Mouse (Mus musculus) left cerebral cortex, postnatal 36 days (tissue): ENCODE measurements around the gene Fbxo3. TPM values are rescaled to one million over a fixed set of nuclear protein-coding genes. Genes with fewer than 3 reads are reported as not detected.
"Not testable (repeated sequence)": the region's sequence is repeated elsewhere in the genome, so short reads cannot be mapped to it uniquely, and the experiment has no call there.

Experiments
- DNase-seq, 2 experiments: peaks; one replicate each; pipeline ENCODE4 v3.0.0; 2021 to 2022; ENCODE audit warnings: low spot score in 2 of 2, mixed read lengths in 1 of 2
- intact Hi-C: fragments of 180-260 bp; cut with DNase I; formaldehyde crosslinking; loops from one replicate; pipeline ENCODE4 v1.15.1; 2025
- total RNA-seq, 2 experiments: library from RNA; stranded (reverse); gene quantifications; 2 replicates each; pipeline ENCODE4 v1.2.3; 2021

Fbxo3 gene
- total RNA-seq, result 10 to 100 TPM; 54.5 to 57.6 TPM

DNA sequence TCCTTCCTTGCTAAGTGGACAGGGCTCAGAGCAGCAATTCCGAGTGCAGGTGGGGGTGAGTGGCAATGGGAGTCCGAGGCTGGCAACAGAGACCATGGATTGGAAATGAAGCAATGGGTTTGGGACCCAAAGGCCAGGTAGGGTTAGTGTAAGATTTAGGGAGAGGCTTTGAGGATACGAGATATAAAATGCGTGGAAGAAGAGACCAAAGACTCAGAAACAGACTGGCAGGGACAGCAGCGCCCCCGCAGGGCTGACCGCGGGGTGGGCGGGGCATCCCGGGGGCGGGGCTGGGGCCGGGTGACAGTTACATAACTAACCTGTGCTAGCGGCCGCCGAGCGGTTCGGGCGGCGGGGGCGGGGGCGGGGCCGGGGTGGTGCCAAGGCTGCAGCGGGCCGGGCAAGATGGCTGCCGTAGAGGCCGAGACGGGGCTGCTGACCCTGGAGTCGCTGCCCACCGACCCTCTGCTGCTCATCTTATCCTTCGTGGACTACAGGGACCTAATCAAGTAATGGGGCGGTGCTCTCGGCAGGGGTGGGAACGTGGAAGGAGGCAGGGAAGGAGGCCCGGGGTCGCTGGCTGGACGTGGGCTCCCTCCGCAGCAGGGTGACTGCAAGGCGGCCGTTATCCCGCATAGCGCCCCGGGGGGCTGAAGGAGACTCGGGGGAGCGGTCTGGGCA, at the start of gene Fbxo3:
Gene Fbxo3, plus strand, starts transcription at position 264 of the 681 bp plus-strand sequence.
- peak; percentile 81 for DNase-seq
- intact Hi-C loops, result no loop called here

GRCm38 (mm10) chr2:103982250-103982649, 45.3 kb upstream of the Fbxo3 start:
- intact Hi-C loops, result loop anchor here (1.0 to 10.0 kb wide), 2 partner anchors 110 to 187 kb away; partner anchors contain the start of gene Caprin1
- peak; percentile 44 to 71 for DNase-seq

DNA sequence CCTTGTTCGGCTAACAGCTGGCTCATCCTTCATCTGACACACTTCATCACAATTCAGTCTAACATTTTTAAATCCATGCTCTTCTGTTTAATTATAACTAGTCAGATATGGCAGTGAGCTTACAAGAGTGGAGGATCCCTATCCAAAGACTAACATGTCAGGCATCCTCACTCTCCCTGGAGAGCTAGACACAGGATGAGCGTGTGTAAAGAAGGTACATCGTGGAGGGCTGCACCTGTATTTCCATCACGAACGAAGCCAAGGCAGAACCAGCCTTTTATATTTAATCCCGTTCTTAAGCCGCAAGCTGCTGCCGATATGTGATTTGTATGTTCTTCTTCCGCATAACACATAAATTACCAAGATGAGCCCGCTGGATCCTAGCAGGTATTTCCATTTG, 44.4 kb upstream of the Fbxo3 start:
- intact Hi-C loops, result loop anchor here (10.0 kb wide), 1 partner anchor 188 kb away; the partner anchor contains the start of gene Caprin1
- DNase-seq, result no peak

- intact Hi-C loops, result loop anchor here (10.0 kb wide), 1 partner anchor 193 kb away; the partner anchor contains the start of gene Caprin1
- DNase-seq, result not testable (repeated sequence)
Observed at GRCm38 (mm10) chr2:103987595-103987994, 39.9 kb upstream of the Fbxo3 start.

DNA sequence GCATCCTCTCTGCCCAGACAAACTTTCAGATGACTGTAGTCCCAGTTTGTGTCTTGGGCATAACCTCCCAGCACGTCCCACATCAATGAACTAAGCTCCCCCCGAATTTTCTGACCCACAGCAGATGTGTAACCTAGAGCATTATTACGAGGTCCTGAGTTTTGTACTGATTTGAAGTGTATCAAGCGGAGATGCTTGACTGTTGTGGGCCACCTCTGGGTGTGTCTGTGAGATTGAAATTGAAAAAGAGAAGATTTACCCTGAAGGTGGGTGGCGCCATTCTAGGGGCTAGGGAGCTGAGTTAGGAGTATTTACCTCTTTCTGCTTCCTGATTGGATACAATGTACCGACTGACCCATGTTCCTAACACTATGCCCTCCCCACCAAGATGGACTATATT, 37.8 kb upstream of the Fbxo3 start:
- DNase-seq, result no peak
- intact Hi-C loops, result loop anchor here (10.0 kb wide), 1 partner anchor 195 kb away; the partner anchor contains the start of gene Caprin1

- no peak for DNase-seq
- intact Hi-C loops, result no loop called here
Observed at GRCm38 (mm10) chr2:103991303-103991702, 36.2 kb upstream of the Fbxo3 start.

DNA sequence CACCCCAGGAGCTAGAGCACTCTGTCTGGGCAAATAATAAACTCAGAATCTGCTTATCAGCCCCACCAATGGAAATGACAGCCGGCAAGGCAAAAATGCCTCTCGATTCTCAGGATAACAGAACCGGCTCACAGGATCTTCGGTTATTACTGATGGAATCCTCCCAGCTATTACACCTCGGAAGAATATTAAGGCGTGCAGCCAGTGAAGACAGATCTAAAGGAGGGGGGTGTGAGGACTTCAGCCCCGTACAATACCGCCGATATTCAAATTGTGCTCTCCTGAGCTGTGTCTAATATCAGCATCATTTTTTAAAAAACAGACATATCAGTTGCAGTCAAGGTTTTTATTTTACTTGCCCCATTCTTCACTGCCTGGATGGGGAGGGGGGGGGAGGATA, 35.4 kb upstream of the Fbxo3 start:
- intact Hi-C loops, result no loop called here
- DNase-seq, result no peak

DNA sequence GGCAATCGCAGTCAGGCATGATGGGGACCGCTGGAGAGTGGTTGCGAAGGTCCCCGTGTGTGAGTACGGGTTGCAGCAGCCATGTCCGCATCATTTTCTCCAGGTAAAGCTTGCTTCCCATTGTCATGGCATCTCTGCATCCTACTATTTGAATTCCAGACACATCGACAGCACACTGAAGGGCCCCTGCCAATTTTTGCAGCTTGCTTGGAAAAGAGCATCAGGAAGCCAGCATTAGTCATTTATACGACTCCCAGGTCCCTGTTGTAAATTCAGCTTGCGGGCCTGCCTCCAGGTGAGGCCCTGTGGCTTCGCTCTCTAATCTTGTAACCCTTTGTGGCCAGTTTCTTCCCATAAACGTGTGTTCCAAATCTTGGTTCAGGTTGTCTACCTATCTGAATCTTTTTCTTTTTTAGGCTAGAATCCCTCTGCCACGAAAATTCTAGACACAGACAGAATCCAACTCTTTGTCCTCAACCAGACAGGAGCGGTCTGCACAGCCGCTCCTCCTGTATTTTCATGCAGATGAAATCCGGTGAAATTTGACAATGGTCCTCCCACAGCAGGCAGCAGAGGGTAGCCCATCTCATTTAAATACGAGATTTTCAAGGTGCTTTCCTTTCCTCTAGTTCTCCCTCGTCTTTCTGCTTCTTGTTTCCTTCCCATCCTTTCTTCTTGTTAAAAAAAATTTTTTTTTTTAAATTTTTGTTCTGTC, 34.7 kb upstream of the Fbxo3 start:
- intact Hi-C loops, result no loop called here
- no peak for DNase-seq

GRCm38 (mm10) chr2:104001076-104001475, 26.4 kb upstream of the Fbxo3 start:
- no peak for DNase-seq
- intact Hi-C loops, result loop anchor here (10.0 kb wide), 1 partner anchor 436 kb away; the partner anchor contains the start of gene Abtb2

DNA sequence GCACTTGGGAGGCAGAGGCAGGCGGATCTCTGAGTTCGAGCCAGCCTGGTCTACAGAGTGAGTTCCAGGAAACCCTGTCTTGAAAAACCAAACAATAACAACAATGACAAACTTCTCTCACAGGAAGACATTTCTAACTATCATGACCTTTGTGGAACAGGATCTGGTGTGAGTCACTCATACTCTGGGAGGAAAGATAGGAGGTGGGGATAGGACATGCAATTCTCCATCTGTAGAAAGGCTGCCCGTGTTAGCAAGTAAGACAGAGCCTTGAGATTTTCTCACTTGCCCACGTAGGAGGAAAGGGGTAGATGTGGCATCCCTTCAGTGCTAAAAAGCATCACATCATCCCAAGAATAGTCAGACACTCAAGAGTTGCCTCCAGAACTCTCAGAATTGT, 25.7 kb upstream of the Fbxo3 start:
- DNase-seq, result no peak
- intact Hi-C loops, result loop anchor here (10.0 kb wide), 1 partner anchor 437 kb away; the partner anchor contains the start of gene Abtb2

DNA sequence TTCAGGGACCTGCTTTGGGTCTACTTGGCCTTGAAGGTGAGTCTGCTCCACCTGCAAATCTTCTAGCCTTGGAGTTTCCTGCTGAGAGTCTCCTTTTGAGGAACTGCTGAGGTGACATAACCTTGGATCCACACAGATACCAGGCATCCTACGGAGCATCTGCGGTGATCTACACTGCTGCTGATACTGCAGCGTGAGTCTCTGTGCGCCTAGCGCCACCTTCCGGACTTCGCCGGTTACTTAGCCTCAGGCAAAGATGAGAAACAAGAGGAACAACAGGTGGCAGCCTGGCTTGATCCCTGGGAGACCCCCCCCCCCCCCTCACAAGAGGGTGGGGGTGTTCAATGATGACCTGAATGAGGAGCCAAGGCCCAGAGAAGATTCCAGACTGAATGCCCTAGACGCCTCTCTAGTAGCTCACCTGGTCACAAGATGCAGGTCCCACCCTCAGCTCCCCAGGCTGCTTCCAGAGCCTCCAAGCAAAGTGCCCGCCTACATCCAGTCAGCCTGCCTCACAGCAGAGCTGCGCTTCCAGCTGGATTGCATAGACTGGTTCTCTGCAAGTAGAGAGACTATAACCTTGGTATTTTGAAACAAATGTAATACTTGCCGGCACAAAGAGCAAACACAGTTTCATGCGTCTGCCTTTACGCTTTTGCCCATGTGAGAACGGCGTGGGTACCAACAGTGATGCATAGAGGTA, 24.7 kb upstream of the Fbxo3 start:
- peak; percentile 68 to 70 for DNase-seq
- intact Hi-C loops, result loop anchor here (10.0 kb wide), 1 partner anchor 438 kb away; the partner anchor contains the start of gene Abtb2

DNA sequence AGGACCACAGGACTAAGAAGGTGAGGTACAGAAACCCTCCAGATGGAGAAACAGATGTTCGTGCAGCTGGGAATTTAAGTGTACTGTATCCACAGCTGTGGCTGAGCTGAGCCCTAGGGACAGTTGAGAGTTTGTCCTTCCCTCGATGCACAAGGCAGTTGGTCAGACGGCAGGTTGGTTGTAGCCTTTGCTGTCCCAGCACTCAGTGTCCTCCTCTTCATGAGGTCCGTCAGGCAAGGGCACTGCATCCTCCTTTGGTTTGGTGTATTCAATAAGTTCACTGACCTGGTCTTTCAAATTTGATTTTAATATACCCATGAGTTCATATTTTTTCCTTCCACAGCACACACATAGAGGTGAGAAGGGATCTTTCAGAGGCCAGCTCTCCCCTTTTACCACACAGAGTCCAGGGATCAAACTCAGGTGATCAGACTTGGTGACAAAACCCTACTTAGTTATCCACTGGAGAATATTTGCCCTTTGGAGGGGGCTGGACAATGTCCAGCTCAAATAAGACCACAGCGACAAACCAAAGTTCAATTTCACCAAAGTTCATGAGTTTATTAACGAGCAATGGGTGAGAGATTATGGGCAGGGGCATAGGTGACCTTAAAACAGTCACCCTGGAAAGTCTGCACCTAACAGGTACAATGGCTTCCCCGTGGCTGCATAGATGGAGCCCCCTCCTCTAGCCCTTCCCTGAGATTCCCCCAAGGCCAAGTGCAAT, 19.6 kb upstream of the Fbxo3 start:
- no peak for DNase-seq
- intact Hi-C loops, result loop anchor here (10.0 kb wide), 1 partner anchor 443 kb away; the partner anchor contains the start of gene Abtb2

DNA sequence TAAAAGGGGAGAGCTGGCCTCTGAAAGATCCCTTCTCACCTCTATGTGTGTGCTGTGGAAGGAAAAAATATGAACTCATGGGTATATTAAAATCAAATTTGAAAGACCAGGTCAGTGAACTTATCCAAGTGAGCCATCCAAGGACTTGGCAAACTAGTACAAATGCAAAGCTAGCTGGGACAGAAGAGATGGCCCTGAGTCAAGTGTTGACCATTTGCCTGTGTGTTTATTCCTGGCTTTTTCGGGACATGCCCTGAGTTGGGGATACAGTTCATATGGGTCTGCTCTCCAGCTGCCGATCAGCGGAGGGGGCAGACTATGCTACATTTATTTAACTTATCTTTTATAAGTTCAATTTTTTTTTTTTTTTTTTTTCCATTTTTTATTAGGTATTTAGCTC, 18.7 kb upstream of the Fbxo3 start:
- not testable (repeated sequence) for DNase-seq
- intact Hi-C loops, result loop anchor here (10.0 kb wide), 1 partner anchor 444 kb away; the partner anchor contains the start of gene Abtb2

DNA sequence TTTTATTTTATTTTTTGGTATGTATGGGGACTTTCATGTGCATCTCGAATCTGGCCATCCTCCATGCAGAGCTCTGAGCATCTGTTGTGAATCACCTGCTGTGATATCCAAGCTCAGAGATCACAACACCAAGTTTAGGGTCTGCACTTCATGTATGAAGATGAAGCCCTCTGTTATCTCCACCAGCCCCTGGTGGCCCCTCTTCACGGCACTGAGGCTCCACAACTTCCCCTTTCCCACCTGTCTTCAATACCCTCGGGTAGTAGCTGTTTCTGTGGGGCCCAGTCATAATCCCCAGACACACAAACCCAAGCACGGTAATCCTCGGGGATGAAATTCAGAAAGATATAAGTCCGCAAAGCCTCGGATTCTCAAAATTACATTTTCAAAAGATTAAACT, 4.4 kb upstream of the Fbxo3 start:
- intact Hi-C loops, result no loop called here
- no peak for DNase-seq

DNA sequence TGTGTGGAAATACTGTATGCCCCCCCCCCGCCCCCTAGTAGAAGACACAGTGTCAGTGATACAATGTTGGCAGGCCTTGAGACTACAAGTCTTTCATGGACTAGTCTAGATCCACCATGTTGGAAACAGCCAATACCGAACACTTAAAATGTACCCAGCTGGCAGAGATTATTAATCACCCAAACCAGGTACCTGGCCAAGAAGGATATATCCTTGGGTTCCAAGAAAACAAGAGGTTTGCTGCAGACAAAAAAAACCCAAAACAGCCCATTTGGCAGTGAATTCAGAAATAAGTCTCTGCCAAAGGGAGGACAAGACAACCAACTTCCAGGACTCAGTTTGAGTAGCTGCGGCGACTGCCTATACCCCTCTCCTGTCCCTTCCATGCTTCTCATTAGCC, 2.9 kb upstream of the Fbxo3 start:
- intact Hi-C loops, result no loop called here
- no peak for DNase-seq

- intact Hi-C loops, result no loop called here
- peak in 1 of 2 experiments; percentile 9 for DNase-seq
Observed at GRCm38 (mm10) chr2:104028139-104028723, 710 bp downstream of the Fbxo3 start, which contains the start of gene 4931422A03Rik. TSS of gene 4931422A03Rik (minus strand) at chr2:104028361.

GRCm38 (mm10) chr2:104029074-104029473, 1.6 kb downstream of the Fbxo3 start:
- no peak for DNase-seq

GRCm38 (mm10) chr2:104030381-104030780, 2.9 kb downstream of the Fbxo3 start:
- intact Hi-C loops, result loop anchor here (10.0 kb wide), 2 partner anchors 394 to 554 kb away; no protein-coding TSS in a partner anchor
- DNase-seq, result no peak

More at GRCm38 (mm10) chr2:104029074-104029473, 1.6 kb downstream of the Fbxo3 start:
- intact Hi-C loops, result no loop called here

GRCm38 (mm10) chr2:104032056-104032455, 4.5 kb downstream of the Fbxo3 start:
- DNase-seq, result no peak
- intact Hi-C loops, result loop anchor here (10.0 kb wide), 2 partner anchors 393 to 553 kb away; no protein-coding TSS in a partner anchor
